Mouse (Mus musculus): Measurements from ENCODE around the gene Xirp2.

DNA sequence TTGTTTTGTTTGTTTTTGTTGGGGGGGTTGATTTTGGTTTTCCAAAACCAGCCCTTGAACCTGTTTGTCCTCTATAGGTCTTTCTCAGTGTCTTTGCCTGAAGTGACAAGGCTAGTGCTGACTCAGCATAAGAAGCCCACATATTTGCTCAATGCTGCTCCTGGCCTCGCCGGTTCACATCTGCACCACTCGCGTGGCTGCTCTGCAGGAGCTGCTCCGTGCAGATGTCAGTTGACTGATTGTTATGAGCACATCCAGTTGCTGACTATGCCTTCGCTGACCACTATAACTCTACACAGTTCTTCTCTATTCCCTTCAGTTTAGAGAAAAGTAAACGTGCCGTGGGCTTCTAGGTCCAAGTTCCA is 43.3 kb downstream of the Xirp2 start:
- TF ChIP-seq CTCF (IDR thresholded peaks at IDR 0.05; ENCODE audit: low read depth): no peak
- no peak for TF ChIP-seq EP300 (IDR thresholded peaks at IDR 0.05; ENCODE audit: low read depth)

Data from liver, postnatal 0 days (tissue).